ENCODE assay signal across 7 mouse cellular contexts in genomic region chr17:45432007-45432406, GRCm38 (mm10). TPM values are rescaled to one million over a fixed set of nuclear protein-coding genes. Genes with fewer than 3 reads are reported as not detected.
DNase-seq lines count a peak whose midpoint lies in the region; ATAC-seq and TF ChIP-seq lines count a peak whose summit lies in the region.

No protein-coding gene starts in this region.

- no peak overlapping the region for H3K27ac ChIP-seq in lung, postnatal 0 days (ENCODE audit: low read length)
- no peak overlapping the region for H3K27ac ChIP-seq in forebrain, embryonic 13.5 days
- no peak overlapping the region for H3K27ac ChIP-seq in liver, embryonic 12.5 days

- H3K9ac ChIP-seq in lung, postnatal 0 days (replicated peaks; ENCODE audit: low read depth), result peak overlapping the region; percentile 91
- H3K9ac ChIP-seq in forebrain, embryonic 13.5 days, result peak overlapping the region; percentile 93
- H3K9ac ChIP-seq in liver, embryonic 12.5 days, result peak overlapping the region; percentile 95

- H3K4me1 ChIP-seq in lung, postnatal 0 days (ENCODE audit: insufficient read depth, low read depth, low read length), result peaks cover 15% of the 10 kb centered on the region; the same call in 1 of the 2 replicates
- H3K4me1 ChIP-seq in forebrain, embryonic 13.5 days, result peaks cover 29% of the 10 kb centered on the region
- H3K4me1 ChIP-seq in liver, embryonic 12.5 days, result peaks cover 31% of the 10 kb centered on the region

- peak overlapping the region; percentile 79 for H3K4me2 ChIP-seq in lung, postnatal 0 days (replicated peaks; ENCODE audit: low read depth, low read length)
- H3K4me2 ChIP-seq in forebrain, embryonic 13.5 days, result peak overlapping the region; percentile 92
- H3K4me2 ChIP-seq in liver, embryonic 12.5 days, result peak overlapping the region; percentile 89

- no peaks in the 10 kb centered on the region for H3K27me3 ChIP-seq in lung, postnatal 0 days (replicated peaks; ENCODE audit: insufficient read depth, low read length)
- H3K27me3 ChIP-seq in forebrain, embryonic 13.5 days, result no peaks in the 10 kb centered on the region
- no peaks in the 10 kb centered on the region for H3K27me3 ChIP-seq in liver, embryonic 12.5 days (replicated peaks)

- peak overlapping the region; percentile 88; the same call in 1 of the 2 replicates for H3K4me3 ChIP-seq in lung, postnatal 0 days (ENCODE audit: low read depth, low read length)
- peak overlapping the region; percentile 87 for H3K4me3 ChIP-seq in forebrain, embryonic 13.5 days
- H3K4me3 ChIP-seq in liver, embryonic 12.5 days, result peak overlapping the region; percentile 96

- no peak for TF ChIP-seq CTCF in lung, postnatal 0 days (IDR thresholded peaks at IDR 0.05)

- no peak for DNase-seq in lung, postnatal 0 days (ENCODE audit: low spot score)
- DNase-seq in lung, postnatal 10 days, result no peak
- no peak for DNase-seq in right cerebral cortex, postnatal 14 days
- no peak for DNase-seq in cerebellum, postnatal 14 days
- DNase-seq in adrenal gland, adult 18-20 months (ENCODE audit: low spot score in 2 of 2), result no peak

- no peaks in the 10 kb centered on the region for H3K36me3 ChIP-seq in lung, postnatal 0 days (ENCODE audit: insufficient read depth, low read length)
- H3K36me3 ChIP-seq in forebrain, embryonic 13.5 days (ENCODE audit: poor library complexity, severe bottlenecking), result peaks cover 19% of the 10 kb centered on the region
- peaks cover 13% of the 10 kb centered on the region for H3K36me3 ChIP-seq in liver, embryonic 12.5 days

- no peaks in the 10 kb centered on the region for H3K9me3 ChIP-seq in lung, postnatal 0 days (ENCODE audit: low read length)
- H3K9me3 ChIP-seq in forebrain, embryonic 13.5 days (replicated peaks), result no peaks in the 10 kb centered on the region
- no peaks in the 10 kb centered on the region for H3K9me3 ChIP-seq in liver, embryonic 12.5 days (replicated peaks)

- WGBS in lung, postnatal 0 days, result 62% methylated on average over 3 of the region's 3 CpGs
- 85% methylated on average over 3 of the region's 3 CpGs for WGBS in forebrain, embryonic 13.5 days
- WGBS in liver, embryonic 12.5 days (ENCODE audit: insufficient replicate concordance), result 64% methylated on average over 3 of the region's 3 CpGs

- no peak for ATAC-seq in lung, postnatal 0 days
- no peak for ATAC-seq in forebrain, embryonic 13.5 days
- no peak for ATAC-seq in liver, embryonic 12.5 days

- TF ChIP-seq EP300 in lung, postnatal 0 days (IDR thresholded peaks at IDR 0.05), result no peak

RNA-seq across cellular contexts. Expression of gene Cdc5l, which starts 1.5 kb away (rescaled TPM):
- polyA plus RNA-seq in lung, postnatal 0 days (2015; fragmentation: Nextera tagmentation; extraction: Ambion mirVana), result 30.3 and 37.8 TPM in 2 replicates
- 79.9 and 81.9 TPM in 2 replicates for polyA plus RNA-seq in forebrain, embryonic 13.5 days (2015; fragmentation: Nextera tagmentation; extraction: Ambion mirVana)
- 39.3 and 40.2 TPM in 2 replicates for polyA plus RNA-seq in liver, embryonic 12.5 days (2016; fragmentation: Nextera tagmentation; extraction: Ambion mirVana)
- total RNA-seq in adrenal gland, adult 18-20 months (2021), result 10 to 100 TPM; 39.9 to 40.9 TPM

RNA-seq across cellular contexts. Expression of gene Spats1, which starts 43.2 kb away (rescaled TPM):
- 0.19 and 0.37 TPM in 2 replicates for polyA plus RNA-seq in lung, postnatal 0 days (2015; fragmentation: Nextera tagmentation; extraction: Ambion mirVana)
- 1.2 and 1.5 TPM in 2 replicates for polyA plus RNA-seq in forebrain, embryonic 13.5 days (2015; fragmentation: Nextera tagmentation; extraction: Ambion mirVana)
- polyA plus RNA-seq in liver, embryonic 12.5 days (2016; fragmentation: Nextera tagmentation; extraction: Ambion mirVana), result 0.24 and 0.26 TPM in 2 replicates
- total RNA-seq in adrenal gland, adult 18-20 months (2021), result not detected
